Mouse (Mus musculus) forelimb bud, embryonic 11.5 days (tissue): ENCODE data around the gene Fam167b.
A peak's percentile ranks its signal among the peaks of the same experiment; 100 is the strongest.

Experiments
- DNase-seq: peaks from one replicate; pipeline ENCODE4 v3.0.0-alpha.2; 2012; ENCODE audit warnings: low read depth, low spot score

Gene Fam167b

GRCm38 (mm10) chr4:129578466-129578865 is at the start of gene Fam167b:
Fam167b (minus strand) TSS chr4:129578549.
- no peak for DNase-seq

- DNase-seq = no peak
Observed at GRCm38 (mm10) chr4:129626035-129626434, 47.7 kb upstream of the Fam167b start.

GRCm38 (mm10) chr4:129625496-129625895 is 47.1 kb upstream of the Fam167b start:
- DNase-seq = no peak

GRCm38 (mm10) chr4:129625029-129625370 is 46.7 kb upstream of the Fam167b start:
- no peak for DNase-seq

- peak; percentile 80 for DNase-seq
Observed at GRCm38 (mm10) chr4:129624281-129625028, 46.1 kb upstream of the Fam167b start.

GRCm38 (mm10) chr4:129623681-129624091 is 45.3 kb upstream of the Fam167b start, which contains the start of gene Ccdc28b:
Ccdc28b (minus strand) TSS chr4:129623947.
- no peak for DNase-seq

GRCm38 (mm10) chr4:129622803-129623535 is 44.6 kb upstream of the Fam167b start:
- no peak for DNase-seq

- no peak for DNase-seq
Observed at GRCm38 (mm10) chr4:129622120-129622802, 43.9 kb upstream of the Fam167b start.

GRCm38 (mm10) chr4:129621283-129621841 is 43.0 kb upstream of the Fam167b start:
- DNase-seq = no peak

GRCm38 (mm10) chr4:129620419-129621282 is 42.3 kb upstream of the Fam167b start:
- no peak for DNase-seq

GRCm38 (mm10) chr4:129618786-129619691 is 40.7 kb upstream of the Fam167b start, which contains the start of gene Iqcc:
Iqcc (minus strand) TSS chr4:129619099.
- peak; percentile 89 for DNase-seq

GRCm38 (mm10) chr4:129618031-129618430 is 39.7 kb upstream of the Fam167b start:
- no peak for DNase-seq

GRCm38 (mm10) chr4:129617121-129617641 is 38.8 kb upstream of the Fam167b start:
- no peak for DNase-seq

- DNase-seq = no peak
Observed at GRCm38 (mm10) chr4:129616631-129617030, 38.3 kb upstream of the Fam167b start.

GRCm38 (mm10) chr4:129615801-129616290 is 37.5 kb upstream of the Fam167b start:
- no peak for DNase-seq

- no peak for DNase-seq
Observed at GRCm38 (mm10) chr4:129614093-129614492, 35.7 kb upstream of the Fam167b start, which contains the start of gene Dcdc2b. Dcdc2b (minus strand) TSS chr4:129614257.

GRCm38 (mm10) chr4:129610472-129610871 is 32.1 kb upstream of the Fam167b start:
- DNase-seq = no peak

GRCm38 (mm10) chr4:129610026-129610425 is 31.7 kb upstream of the Fam167b start:
- DNase-seq = no peak

- DNase-seq = no peak
Observed at GRCm38 (mm10) chr4:129609139-129609631, 30.8 kb upstream of the Fam167b start.
